Mouse (Mus musculus) 3T3-L1 (cell line): Measurements from ENCODE around the gene Cntrl.

Experiments
- DNase-seq: peaks from one replicate; pipeline ENCODE4 v3.0.0-alpha.2; 2015; ENCODE audit warnings: low read depth, low spot score

Gene Cntrl

DNA sequence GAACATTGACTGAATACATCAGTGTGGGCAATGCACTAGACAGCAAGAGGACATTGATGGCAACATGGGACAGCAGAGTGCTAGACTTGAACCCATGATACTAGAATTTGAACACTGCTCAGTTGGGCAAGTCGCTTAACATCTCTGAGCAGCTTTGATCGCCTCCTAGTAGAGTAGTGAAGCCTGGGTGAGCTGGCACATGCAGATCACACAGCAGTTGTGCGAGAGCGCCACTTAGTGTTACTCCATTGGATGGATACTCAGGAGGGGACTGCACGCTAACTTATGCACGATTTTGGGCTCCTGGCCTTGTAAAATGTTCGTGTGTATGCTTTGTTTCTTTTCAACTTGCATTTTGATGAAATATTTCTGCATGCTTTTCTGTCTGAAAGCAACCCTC, 15.4 kb downstream of the Cntrl start:
- peak; percentile 19 for DNase-seq

DNA sequence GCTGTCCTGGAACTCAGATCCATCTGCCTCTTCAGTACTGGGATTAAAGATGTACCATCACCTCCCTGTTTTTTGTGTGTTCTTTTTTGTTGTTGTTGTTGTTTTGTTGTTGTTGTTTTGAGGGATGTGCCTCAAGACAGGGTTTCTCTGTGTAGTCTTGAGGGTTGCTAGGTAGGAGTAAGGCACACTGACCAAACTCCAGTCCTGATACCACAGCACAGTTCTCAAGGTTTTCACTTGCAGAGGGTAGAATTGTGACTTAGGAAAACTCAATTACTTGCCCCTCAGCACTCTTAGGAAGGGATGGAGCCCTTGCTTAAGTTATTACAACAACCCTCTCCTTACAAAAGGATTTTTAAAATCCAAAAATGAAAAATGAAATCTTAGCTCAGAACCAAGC, 22.2 kb downstream of the Cntrl start:
- peak; percentile 11 for DNase-seq

DNA sequence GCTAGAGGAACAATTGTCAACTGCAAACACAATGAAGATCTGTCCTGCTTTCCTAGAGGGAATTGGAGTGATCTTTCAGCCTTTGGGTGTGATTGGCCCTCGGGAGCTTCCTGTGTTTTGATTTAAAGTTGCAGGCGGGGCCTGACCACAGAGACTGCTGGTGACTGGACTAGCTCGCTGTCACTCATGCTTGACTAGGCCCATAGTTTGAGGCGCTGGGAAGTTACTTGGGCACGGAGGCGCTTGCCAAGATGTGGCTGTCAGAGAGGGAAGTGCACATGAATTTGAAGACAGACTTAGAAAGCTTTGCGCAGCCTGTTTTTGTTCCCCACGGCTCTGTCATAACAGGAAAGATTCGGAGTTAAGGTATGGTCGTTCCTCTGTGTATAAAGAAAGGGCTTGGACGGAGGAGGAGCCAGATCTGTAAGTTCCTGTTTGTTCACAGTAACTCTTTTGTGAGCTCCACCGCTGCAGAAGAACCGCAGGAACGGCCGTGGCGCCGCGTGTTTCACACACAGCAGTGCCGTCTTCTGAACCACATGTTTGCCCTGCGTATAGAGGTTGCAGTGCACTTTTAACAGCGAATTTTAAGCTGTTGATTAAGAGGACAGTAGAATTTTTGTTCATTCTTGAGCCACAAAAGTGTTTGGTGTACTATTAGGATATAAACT, 22.8 kb downstream of the Cntrl start:
- DNase-seq: peak; percentile 100

GRCm38 (mm10) chr2:35132662-35133055, 23.4 kb downstream of the Cntrl start:
- peak; percentile 20 for DNase-seq

GRCm38 (mm10) chr2:35133891-35134290, 24.6 kb downstream of the Cntrl start:
- no peak for DNase-seq

DNA sequence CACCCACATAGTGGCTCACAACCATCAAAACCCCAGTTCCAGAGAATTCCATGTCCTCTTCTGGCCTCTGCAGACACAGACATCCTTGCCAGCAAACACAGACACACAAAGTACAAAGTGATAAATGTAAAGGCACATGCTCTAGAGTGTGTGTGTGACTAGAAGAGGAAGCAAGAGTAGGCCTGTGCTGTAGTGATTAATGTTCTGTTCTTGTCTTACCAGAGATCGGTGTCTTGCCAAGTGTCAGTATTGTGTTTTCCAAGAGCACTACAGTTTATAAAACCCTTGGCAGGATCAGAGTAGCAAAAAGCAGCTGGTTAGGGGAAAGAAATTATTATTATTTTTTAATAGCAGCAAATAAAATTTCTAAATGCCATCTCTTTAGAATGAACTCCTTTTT, 29.3 kb downstream of the Cntrl start:
- DNase-seq: no peak

- no peak for DNase-seq
Measured at GRCm38 (mm10) chr2:35141673-35142072, 32.4 kb downstream of the Cntrl start.

GRCm38 (mm10) chr2:35148806-35149205, 39.5 kb downstream of the Cntrl start:
- DNase-seq: no peak

DNA sequence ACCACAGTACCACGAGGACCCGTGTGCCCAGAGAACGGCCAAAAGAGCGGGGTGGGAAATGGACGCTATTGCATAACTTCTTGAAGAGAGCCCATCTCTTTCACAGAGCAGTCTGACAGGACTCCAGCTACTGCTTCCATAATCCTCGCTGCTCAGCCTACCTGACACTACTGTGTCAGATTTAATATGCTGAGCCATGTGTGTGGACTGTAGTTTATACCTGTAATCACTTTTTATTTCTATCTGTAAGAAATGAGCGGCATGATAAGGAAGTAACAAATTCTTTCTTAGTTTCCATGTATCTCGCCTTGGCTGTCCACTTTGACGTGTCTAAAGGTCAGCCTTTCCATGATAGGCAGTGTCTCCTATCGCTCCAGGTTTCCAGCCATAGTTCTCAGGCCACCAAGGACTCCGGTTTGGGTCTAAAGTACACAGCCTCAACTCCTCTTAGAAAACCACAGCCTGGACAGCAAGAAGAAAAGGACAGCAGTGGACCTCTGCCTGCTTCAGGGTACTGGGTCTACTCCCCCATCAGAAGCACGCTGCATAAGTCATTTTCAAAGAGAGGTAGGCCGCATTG, 42.1 kb downstream of the Cntrl start:
- no peak for DNase-seq

DNA sequence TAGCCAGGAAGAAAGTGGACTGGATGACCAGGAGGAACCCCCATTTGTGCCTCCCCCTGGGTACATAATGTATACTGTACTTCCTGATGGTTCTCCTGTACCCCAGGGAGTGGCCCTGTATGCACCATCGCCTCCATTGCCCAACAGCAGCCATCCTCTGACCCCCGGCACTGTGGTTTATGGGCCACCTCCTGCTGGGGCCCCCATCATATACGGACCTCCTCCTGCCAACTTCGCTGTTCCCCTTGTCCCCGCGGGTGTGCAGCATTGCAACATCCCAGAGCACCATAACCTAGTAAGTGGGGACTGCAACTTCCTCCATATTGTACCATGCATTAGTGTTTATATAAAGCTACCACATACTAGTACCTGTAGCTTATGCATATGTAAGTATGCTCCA, 43.9 kb downstream of the Cntrl start:
- DNase-seq: no peak

GRCm38 (mm10) chr2:35153844-35154554, 44.7 kb downstream of the Cntrl start:
- DNase-seq: no peak

GRCm38 (mm10) chr2:35156985-35157384, 47.7 kb downstream of the Cntrl start:
- no peak for DNase-seq

DNA sequence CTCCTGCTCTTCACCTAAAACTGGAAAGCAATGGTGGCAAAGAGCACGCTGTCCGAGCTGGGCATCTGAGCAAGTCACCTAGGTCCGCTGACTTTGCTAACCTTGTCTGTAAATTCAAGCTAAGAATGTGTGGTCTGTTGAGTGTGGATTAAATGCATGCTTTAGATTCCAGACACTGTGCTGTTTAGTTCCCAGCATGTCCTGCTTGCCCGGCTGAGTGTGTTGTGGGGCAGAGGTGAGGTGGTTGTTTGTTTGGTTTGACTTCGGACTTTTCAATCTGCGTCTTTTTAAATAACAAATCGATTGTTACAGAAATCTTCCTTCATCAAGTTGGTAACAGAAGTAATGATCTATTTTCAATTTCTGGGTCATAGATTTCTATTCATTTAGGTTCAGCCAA, 48.5 kb downstream of the Cntrl start:
- DNase-seq: no peak

GRCm38 (mm10) chr2:35158358-35158757, 49.1 kb downstream of the Cntrl start:
- DNase-seq: no peak

GRCm38 (mm10) chr2:35160206-35160605, 50.9 kb downstream of the Cntrl start:
- no peak for DNase-seq

DNA sequence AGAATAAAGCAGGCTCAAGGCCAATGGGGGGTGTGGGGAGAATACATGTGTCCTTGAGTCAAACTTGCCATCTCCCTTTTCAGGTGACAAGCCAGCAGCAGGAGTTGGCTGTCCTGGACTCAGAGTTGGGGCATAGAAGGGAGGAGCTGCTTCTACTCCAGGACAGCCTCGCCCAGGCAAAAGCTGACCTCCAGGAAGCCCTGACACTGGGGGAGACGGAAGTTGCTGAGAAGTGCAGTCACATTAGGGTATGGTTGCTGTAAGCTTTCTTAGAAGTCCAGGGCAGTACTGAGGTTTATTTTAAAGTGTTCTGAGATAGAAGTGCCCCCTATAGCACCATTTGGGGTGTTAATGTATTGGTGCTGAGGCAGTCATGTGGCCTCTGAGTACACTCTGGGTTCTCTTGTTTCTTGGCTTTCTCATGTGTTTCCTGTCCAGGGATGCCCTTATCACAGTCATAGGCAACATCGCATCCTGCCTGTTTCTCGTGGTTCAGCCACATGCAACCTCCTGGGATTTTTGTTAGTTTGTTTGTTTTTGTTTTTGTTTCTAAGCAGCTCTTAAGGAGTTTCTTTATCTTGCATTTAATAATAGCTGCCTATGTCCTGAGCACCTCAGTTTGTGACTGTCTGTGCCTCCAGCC, 52.7 kb downstream of the Cntrl start:
- no peak for DNase-seq

GRCm38 (mm10) chr2:35163396-35163795, 54.1 kb downstream of the Cntrl start:
- no peak for DNase-seq

GRCm38 (mm10) chr2:35165416-35165815, 56.1 kb downstream of the Cntrl start:
- DNase-seq: no peak

DNA sequence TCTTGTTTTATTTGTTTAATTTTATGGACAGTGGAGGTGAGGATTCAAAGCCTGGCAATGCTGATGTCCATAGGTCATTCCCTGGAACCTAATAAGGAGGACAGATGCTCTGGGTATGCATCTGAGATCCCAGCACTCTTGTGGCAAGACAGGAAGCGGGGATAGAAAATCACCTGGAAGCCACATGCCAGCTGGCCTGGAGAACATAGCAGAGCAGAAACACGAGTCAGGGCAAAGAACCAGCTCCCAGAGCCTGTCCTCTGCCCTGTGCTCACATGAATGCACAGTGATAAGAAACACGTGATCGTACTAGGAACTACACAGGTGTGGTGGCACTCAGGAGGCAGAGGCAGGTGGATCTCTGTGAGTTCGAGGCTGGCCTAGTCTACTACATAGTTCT, 57.5 kb downstream of the Cntrl start:
- DNase-seq: no peak

GRCm38 (mm10) chr2:35169452-35169851, 60.2 kb downstream of the Cntrl start:
- DNase-seq: no peak

GRCm38 (mm10) chr2:35171341-35171861, 62.1 kb downstream of the Cntrl start:
- DNase-seq: no peak

- no peak for DNase-seq
Measured at GRCm38 (mm10) chr2:35172246-35172645, 63.0 kb downstream of the Cntrl start.
